Mouse (Mus musculus): Measurements from ENCODE around the gene Zcchc24.
A peak's percentile ranks its signal among the peaks of the same experiment; 100 is the strongest.

The Zcchc24 gene

GRCm38 (mm10) chr14:25718471-25718870, 50.4 kb downstream of the Zcchc24 start:
- no peak for DNase-seq (ENCODE audit: low read depth)

GRCm38 (mm10) chr14:25717718-25718117, 51.1 kb downstream of the Zcchc24 start:
- DNase-seq (ENCODE audit: low read depth): no peak

- DNase-seq (ENCODE audit: low read depth): no peak
Measured at GRCm38 (mm10) chr14:25716528-25716927, 52.3 kb downstream of the Zcchc24 start.

GRCm38 (mm10) chr14:25713443-25713842, 55.4 kb downstream of the Zcchc24 start:
- DNase-seq (ENCODE audit: low read depth): no peak

GRCm38 (mm10) chr14:25711602-25712001, 57.2 kb downstream of the Zcchc24 start:
- no peak for DNase-seq (ENCODE audit: low read depth)

- no peak for DNase-seq (ENCODE audit: low read depth)
Measured at GRCm38 (mm10) chr14:25711177-25711576, 57.7 kb downstream of the Zcchc24 start.

GRCm38 (mm10) chr14:25710681-25711080, 58.2 kb downstream of the Zcchc24 start:
- no peak for DNase-seq (ENCODE audit: low read depth)

GRCm38 (mm10) chr14:25710073-25710472, 58.8 kb downstream of the Zcchc24 start:
- DNase-seq (ENCODE audit: low read depth): no peak

- no peak for DNase-seq (ENCODE audit: low read depth)
Measured at GRCm38 (mm10) chr14:25708917-25709316, 59.9 kb downstream of the Zcchc24 start.

- no peak for DNase-seq (ENCODE audit: low read depth)
Measured at GRCm38 (mm10) chr14:25708451-25708850, 60.4 kb downstream of the Zcchc24 start.

GRCm38 (mm10) chr14:25707691-25708181, 61.1 kb downstream of the Zcchc24 start:
- peak; percentile 50 for DNase-seq (ENCODE audit: low read depth)

- peak; percentile 44 for DNase-seq (ENCODE audit: low read depth)
Measured at GRCm38 (mm10) chr14:25701986-25702385, 66.9 kb downstream of the Zcchc24 start.

- DNase-seq (ENCODE audit: low read depth): no peak
Measured at GRCm38 (mm10) chr14:25696356-25696755, 72.5 kb downstream of the Zcchc24 start.

- peak; percentile 46 for DNase-seq (ENCODE audit: low read depth)
Measured at GRCm38 (mm10) chr14:25695059-25695458, 73.8 kb downstream of the Zcchc24 start.

GRCm38 (mm10) chr14:25694569-25694897, 74.3 kb downstream of the Zcchc24 start:
- no peak for DNase-seq (ENCODE audit: low read depth)

GRCm38 (mm10) chr14:25693888-25694568, 74.8 kb downstream of the Zcchc24 start, which contains the start of gene Ppif:
Gene Ppif (plus strand): TSS chr14:25694154.
- peak; percentile 86 for DNase-seq (ENCODE audit: low read depth)

- no peak for DNase-seq (ENCODE audit: low read depth)
Measured at GRCm38 (mm10) chr14:25693271-25693887, 75.5 kb downstream of the Zcchc24 start.

GRCm38 (mm10) chr14:25686983-25687901, 81.6 kb downstream of the Zcchc24 start:
- DNase-seq (ENCODE audit: low read depth): no peak

GRCm38 (mm10) chr14:25686216-25686945, 82.5 kb downstream of the Zcchc24 start:
- no peak for DNase-seq (ENCODE audit: low read depth)

GRCm38 (mm10) chr14:25682020-25682419, 86.8 kb downstream of the Zcchc24 start:
- DNase-seq (ENCODE audit: low read depth): no peak

GRCm38 (mm10) chr14:25679625-25680024, 89.2 kb downstream of the Zcchc24 start:
- no peak for DNase-seq (ENCODE audit: low read depth)

GRCm38 (mm10) chr14:25667587-25667986, 101.3 kb downstream of the Zcchc24 start:
- DNase-seq (ENCODE audit: low read depth): no peak
